Mouse (Mus musculus) midbrain, postnatal 0 days (tissue): ENCODE measurements around the gene Pip4k2a. TPM values are rescaled to one million over a fixed set of nuclear protein-coding genes. Genes with fewer than 3 reads are reported as not detected.

Experiments
- ATAC-seq: fragments of 200-750 bp; cut with Nextera tagmentation; 2 replicates; pipeline ENCODE4 v1.8.0; 2017; ENCODE audit warnings: moderate number of reproducible peaks, mild to moderate bottlenecking, moderate TSS enrichment, moderate library complexity; ENCODE audit not compliant: low FRiP score
- DNase-seq: peaks from one replicate; pipeline ENCODE4 v3.0.0-alpha.2; 2015; ENCODE audit warnings: low spot score
- H3K27ac ChIP-seq: fragments of 300-500 bp; sonication (generic); 2 replicates; pipeline ENCODE4 v1.5.1; 2014; ENCODE audit warnings: low read depth, mild to moderate bottlenecking, low read length, mixed read lengths
- H3K27me3 ChIP-seq: fragments of 300-500 bp; sonication (generic); 2 replicates; pipeline ENCODE4 v1.6.1; 2014; ENCODE audit warnings: low read length, control low read depth, mixed read lengths; ENCODE audit not compliant: insufficient read depth
- H3K36me3 ChIP-seq: fragments of 300-500 bp; sonication (generic); 2 replicates; pipeline ENCODE4 v1.6.1; 2014; ENCODE audit warnings: low read length, control low read depth, mixed read lengths; ENCODE audit not compliant: insufficient read depth
- H3K4me1 ChIP-seq: fragments of 300-500 bp; sonication (generic); 2 replicates; pipeline ENCODE4 v1.6.1; 2014; ENCODE audit warnings: mild to moderate bottlenecking, control low read depth, antibody characterized with exemption, low read length, mixed read lengths; ENCODE audit not compliant: insufficient read depth
- H3K4me2 ChIP-seq: fragments of 300-500 bp; sonication (generic); 2 replicates; pipeline ENCODE4 v1.6.1; 2014; ENCODE audit warnings: low read depth, mild to moderate bottlenecking, low read length, mixed read lengths; ENCODE audit not compliant: poor library complexity, severe bottlenecking
- H3K4me3 ChIP-seq: fragments of 300-500 bp; sonication (generic); 2 replicates; pipeline ENCODE4 v1.5.1; 2014; ENCODE audit warnings: low read depth, mild to moderate bottlenecking, low read length, moderate library complexity
- H3K9ac ChIP-seq: fragments of 300-500 bp; sonication (generic); replicated peaks from 2 replicates; pipeline ENCODE4 v1.6.1; 2014; ENCODE audit warnings: mild to moderate bottlenecking, low read length, moderate library complexity, mixed read lengths; ENCODE audit not compliant: poor library complexity, severe bottlenecking
- H3K9me3 ChIP-seq: fragments of 300-500 bp; sonication (generic); 2 replicates; pipeline ENCODE4 v1.6.1; 2016; ENCODE audit warnings: low read length, control low read depth
- CTCF ChIP-seq: IDR thresholded peaks from 2 replicates; pipeline ENCODE4 v1.5.1; 2016; ENCODE audit warnings: antibody characterized with exemption, mild to moderate bottlenecking
- WGBS: fragments of 180-500 bp; shearing (Covaris S2); extraction: QIAGEN DNeasy Blood & Tissue Kit; methylation state at CpG from one replicate; pipeline ENCODE4 v1.1.7; 2014; 5-methylcytosine and 5-hydroxymethylcytosine counted together
- polyA plus RNA-seq: library from polyadenylated mRNA; unstranded; fragments of >200 nt; fragmentation: Nextera tagmentation; extraction: Ambion mirVana; gene quantifications from 2 replicates; pipeline ENCODE4 v1.2.1, GENCODE M21; 2015
- total RNA-seq: library from RNA; depleted of rRNA; stranded (reverse); fragments of >200 nt; gene quantifications from 2 replicates; pipeline ENCODE4 v1.2.3, GENCODE M21; 2014

Gene Pip4k2a
- total and polyA plus RNA-seq, 2 experiments from 2014 or later = 7.1 to 8.1 TPM

DNA sequence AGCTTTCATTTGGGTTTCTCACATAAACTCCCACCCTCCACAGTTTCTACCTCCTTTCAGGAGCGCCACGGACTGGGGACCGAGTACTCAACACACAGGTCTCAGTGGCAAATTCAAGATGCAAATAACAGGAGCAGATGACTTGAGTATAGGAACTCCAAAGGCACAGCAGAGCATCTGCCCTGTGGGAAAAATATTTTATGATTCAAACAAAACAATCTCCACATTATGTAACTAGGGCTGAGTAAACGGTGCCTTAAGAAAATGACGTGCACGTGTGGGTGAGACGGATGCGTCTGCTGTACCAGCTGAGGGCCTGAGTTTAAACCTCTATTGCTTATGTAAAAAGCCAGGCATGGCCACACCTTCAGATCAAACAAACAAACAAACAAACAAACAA lies 156.9 kb downstream of the Pip4k2a start:
- Histone ChIP-seq H3K4me1 (no peaks in the 10 kb centered on the region), H3K36me3 (no peaks in the 10 kb centered on the region; the same call in 1 of the 2 replicates), H3K27ac (no peak overlapping the region), H3K27me3 (no peaks in the 10 kb centered on the region), H3K9ac (no peak overlapping the region), H3K4me2 (no peak overlapping the region), H3K4me3 (no peak overlapping the region), H3K9me3 (no peaks in the 10 kb centered on the region)
- ATAC-seq (no peak), DNase-seq (no peak)
- 88% methylated on average over 8 of the region's 8 CpGs for WGBS
- TF ChIP-seq CTCF = no peak

DNA sequence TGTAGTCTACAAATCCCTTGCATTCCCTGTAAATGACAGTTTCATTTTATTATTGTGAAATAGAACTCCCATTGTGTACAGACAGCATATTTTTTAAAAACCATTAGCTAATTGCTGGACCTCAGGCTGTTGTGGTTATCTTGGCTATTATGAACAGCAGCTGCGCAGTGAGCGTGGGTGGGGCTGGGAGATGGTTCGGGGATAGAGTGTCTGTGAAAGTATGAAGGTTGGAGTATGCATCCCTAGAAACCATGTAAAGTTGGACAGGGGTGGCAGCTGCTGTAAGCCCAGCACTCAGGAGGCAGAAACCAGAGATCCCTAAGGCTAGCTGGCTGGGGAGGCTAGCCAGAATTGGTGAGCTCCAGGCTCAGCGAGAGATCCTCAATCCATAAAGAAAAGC lies 158.4 kb downstream of the Pip4k2a start:
- Histone ChIP-seq H3K4me3 (no peak overlapping the region), H3K9ac (no peak overlapping the region), H3K27me3 (no peaks in the 10 kb centered on the region), H3K4me2 (no peak overlapping the region), H3K36me3 (no peaks in the 10 kb centered on the region; the same call in 1 of the 2 replicates), H3K4me1 (no peaks in the 10 kb centered on the region), H3K9me3 (no peaks in the 10 kb centered on the region), H3K27ac (no peak overlapping the region)
- no peak for TF ChIP-seq CTCF
- ATAC-seq (no peak), DNase-seq (no peak)
- 94% methylated on average over 4 of the region's 4 CpGs for WGBS

DNA sequence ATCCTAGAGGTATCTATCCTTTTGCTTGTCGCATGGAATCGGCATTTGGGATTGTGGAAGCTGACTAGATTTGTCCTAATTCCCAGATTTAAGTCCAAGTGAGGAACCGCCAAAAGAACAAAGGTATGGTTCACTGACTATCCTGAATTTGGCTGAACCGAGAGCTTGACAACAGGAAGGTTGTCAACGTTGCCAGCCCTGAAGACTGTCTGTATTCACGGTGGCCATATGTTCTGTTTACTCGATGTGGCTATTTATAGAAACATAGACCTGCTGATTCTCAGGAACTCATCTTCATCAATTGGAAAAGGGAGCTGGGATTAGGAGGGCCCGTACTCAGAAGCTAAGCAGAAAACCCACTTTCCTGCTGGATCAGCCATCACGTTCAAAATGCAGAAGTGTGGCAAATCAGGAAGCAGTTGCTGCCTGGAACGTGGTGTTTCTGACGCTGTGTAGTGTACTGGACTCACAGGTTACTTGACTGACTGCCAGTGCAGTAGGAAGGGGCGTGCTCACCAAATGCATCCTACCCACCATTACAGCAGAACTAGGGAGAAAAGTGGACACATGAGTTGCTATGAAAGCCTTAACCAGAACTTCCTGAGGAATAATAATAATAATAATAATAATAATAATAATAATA lies 162.5 kb downstream of the Pip4k2a start:
- DNase-seq = no peak
- no peak for ATAC-seq
- WGBS = 90% methylated on average over 12 of the region's 12 CpGs
- Histone ChIP-seq H3K9ac (no peak overlapping the region), H3K36me3 (no peaks in the 10 kb centered on the region), H3K27me3 (no peaks in the 10 kb centered on the region), H3K4me1 (no peaks in the 10 kb centered on the region), H3K27ac (no peak overlapping the region), H3K4me2 (no peak overlapping the region), H3K9me3 (no peaks in the 10 kb centered on the region), H3K4me3 (no peak overlapping the region)
- TF ChIP-seq CTCF = no peak

DNA sequence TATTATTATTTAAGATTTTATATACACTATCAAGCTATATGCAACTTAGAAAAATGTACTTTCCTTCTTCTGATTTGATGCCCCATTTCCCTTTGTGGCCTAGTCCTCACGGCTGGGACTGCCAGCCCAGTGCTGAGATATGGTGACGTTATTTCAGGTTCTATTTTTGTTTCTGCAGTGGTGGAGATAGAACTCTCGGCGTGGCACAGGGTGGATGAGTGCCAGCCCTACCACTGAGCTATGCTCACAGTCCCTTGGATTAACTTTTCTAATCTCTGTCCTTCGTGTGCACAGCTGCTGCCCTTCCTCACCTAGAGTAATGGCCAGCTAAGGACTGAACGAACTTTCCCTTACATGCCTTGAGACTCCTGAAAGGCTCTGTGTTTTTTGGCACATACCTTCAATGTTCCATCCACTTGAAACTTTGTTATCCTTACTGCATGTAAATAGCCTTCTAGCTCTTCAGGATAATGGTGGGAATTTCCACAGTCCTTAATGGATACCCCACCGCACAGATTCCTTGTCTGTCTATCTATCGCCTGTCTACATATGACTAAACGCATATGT lies 164.8 kb downstream of the Pip4k2a start:
- no peak for ATAC-seq

DNA sequence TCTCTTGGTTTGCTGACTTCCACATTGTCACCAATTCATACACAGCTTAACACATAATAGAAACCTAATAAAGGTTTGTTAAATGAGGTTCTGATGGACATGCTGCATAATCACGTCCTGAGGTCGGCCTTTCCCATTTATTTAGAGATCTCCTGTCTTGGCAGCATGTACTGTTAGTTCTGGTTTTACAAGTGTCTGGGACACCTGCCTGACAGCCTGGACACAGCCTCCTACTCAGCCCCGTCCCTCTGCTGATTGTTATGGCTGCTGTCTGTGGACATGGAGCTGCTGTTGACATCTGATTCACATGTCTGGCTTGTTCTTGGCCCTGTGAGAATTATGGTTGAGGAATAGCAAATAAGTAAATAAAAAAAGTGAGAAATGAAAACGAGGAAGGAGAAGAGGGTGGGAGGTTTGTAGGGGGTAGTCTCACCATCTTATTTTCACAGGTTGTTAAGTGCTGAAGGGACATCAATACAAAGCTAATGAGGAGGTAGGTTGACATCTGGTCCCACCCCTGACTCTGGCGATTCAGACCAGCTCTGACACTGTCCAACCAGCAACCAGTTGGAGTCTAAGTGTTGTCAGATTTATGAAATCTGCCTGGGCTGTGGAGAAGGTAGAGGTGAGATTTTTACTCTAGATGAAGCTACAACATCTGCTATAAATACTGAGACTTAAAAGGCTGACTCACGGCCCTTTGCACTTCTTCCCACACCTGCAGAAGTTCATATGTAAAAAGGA lies 166.7 kb downstream of the Pip4k2a start:
- no peaks in the 10 kb centered on the region for H3K9me3 ChIP-seq
- H3K27ac ChIP-seq = no peak overlapping the region
- H3K36me3 ChIP-seq = no peaks in the 10 kb centered on the region
- 81% methylated on average over 6 of the region's 6 CpGs for WGBS
- no peak for TF ChIP-seq CTCF
- no peak overlapping the region for H3K9ac ChIP-seq
- H3K4me3 ChIP-seq = no peak overlapping the region
- no peak overlapping the region for H3K4me2 ChIP-seq
- no peaks in the 10 kb centered on the region for H3K4me1 ChIP-seq
- H3K27me3 ChIP-seq = no peaks in the 10 kb centered on the region
- DNase-seq = no peak
- no peak for ATAC-seq

More for the DNA sequence above, 164.8 kb downstream of the Pip4k2a start:
- H3K27ac ChIP-seq = no peak overlapping the region
- no peaks in the 10 kb centered on the region for H3K9me3 ChIP-seq
- H3K27me3 ChIP-seq = no peaks in the 10 kb centered on the region
- 87% methylated on average over 9 of the region's 9 CpGs for WGBS
- TF ChIP-seq CTCF = no peak
- H3K4me2 ChIP-seq = no peak overlapping the region
- no peaks in the 10 kb centered on the region for H3K4me1 ChIP-seq
- DNase-seq = no peak
- H3K4me3 ChIP-seq = no peak overlapping the region
- no peak overlapping the region for H3K9ac ChIP-seq
- H3K36me3 ChIP-seq = no peaks in the 10 kb centered on the region

GRCm38 (mm10) chr2:18822711-18823110 lies 175.2 kb downstream of the Pip4k2a start:
- H3K27ac ChIP-seq = no peak overlapping the region
- no peaks in the 10 kb centered on the region for H3K36me3 ChIP-seq
- DNase-seq (peak; percentile 64), ATAC-seq (peak; percentile 56; the same call in 1 of the 2 replicates)
- H3K4me2 ChIP-seq = no peak overlapping the region
- H3K4me3 ChIP-seq = no peak overlapping the region
- no peaks in the 10 kb centered on the region for H3K9me3 ChIP-seq
- 43% methylated on average over 9 of the region's 9 CpGs for WGBS
- no peaks in the 10 kb centered on the region for H3K27me3 ChIP-seq
- peaks cover 4% of the 10 kb centered on the region; the same call in 1 of the 2 replicates for H3K4me1 ChIP-seq
- H3K9ac ChIP-seq = no peak overlapping the region
- no peak for TF ChIP-seq CTCF
